Mouse (Mus musculus): ENCODE data around the gene Calhm1.
"Not testable (repeated sequence)": the region's sequence is repeated elsewhere in the genome, so short reads cannot be mapped to it uniquely, and the experiment has no call there.

Calhm1 gene

DNA sequence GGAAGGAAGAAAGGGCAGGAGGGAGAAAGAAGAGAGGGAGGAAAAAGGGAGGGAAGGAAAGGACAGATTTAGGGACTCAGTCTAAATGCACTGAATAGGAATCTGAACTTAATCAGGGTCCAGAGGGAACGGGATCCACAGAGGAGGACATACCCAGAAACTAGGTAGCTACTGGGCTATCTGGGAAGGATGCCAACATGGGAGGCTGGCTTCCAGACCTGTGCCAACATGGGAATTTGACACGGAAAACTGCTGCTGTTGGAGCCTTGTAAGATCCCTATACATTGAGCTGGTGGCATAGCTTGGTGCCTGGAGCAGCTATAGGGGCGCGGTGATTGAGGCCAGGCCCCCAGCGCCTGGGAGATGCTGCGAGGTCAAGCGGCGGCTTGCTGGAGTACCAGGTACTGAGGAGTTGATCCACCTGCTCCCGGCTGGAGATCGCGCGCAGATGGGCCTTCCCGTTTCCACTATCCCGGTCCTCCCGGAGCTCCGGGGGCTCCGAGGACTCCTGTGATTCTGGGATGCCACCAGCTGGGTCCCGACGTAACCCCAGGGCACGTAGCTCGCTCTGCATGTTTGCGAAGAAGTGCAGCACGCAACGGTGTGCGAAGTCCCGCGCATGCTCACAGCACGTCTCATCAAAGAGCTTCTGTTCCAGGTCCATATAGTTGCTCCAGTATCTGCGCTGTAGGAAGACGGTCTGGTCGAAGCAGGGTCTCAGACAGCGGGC lies 7.4 kb upstream of the Calhm1 start:
- peak; percentile 48 for DNase-seq

- DNase-seq, result no peak
Measured at GRCm38 (mm10) chr19:47149854-47150253, 5.8 kb upstream of the Calhm1 start.

DNA sequence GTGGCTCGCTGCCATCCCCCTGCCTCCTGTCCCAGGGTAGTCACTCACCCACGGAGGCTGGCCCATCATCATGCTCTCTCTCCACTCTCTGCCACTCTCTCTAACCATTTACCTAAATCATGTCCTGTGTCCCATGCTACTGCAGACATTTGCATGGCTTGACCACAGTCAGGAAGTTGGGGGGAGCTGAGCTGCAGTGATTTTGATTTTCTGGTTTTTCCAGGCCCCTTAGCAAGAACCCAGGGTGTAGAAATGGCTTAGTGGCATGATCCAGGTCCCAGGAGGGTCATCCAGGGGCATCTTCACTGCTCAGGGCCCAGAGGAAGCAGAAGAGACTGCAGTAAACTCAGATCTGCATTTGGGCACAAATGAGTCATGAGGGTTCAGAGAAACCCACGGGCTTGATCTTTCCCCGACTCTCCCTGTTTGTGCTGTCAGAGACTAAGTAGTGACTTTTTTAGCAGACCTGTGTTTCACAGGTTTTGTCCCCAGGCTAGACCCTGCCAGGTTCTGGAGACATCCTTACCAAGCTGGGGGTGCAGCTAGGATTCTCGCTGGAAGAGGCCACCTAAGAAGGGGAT lies 4.3 kb upstream of the Calhm1 start:
- no peak for DNase-seq

- DNase-seq, result no peak
Measured at GRCm38 (mm10) chr19:47142438-47142837, 1.6 kb downstream of the Calhm1 start.

- not testable (repeated sequence) for DNase-seq
Measured at GRCm38 (mm10) chr19:47139611-47140010, 4.4 kb downstream of the Calhm1 start.

GRCm38 (mm10) chr19:47137771-47138421 lies 6.2 kb downstream of the Calhm1 start, which contains the start of gene Calhm2:
Calhm2 (minus strand) TSS chr19:47138294.
- DNase-seq, result peak; percentile 73

- DNase-seq, result peak; percentile 69
Measured at GRCm38 (mm10) chr19:47137051-47137581, 6.9 kb downstream of the Calhm1 start.

GRCm38 (mm10) chr19:47136170-47136569 lies 7.9 kb downstream of the Calhm1 start:
- DNase-seq, result no peak

DNA sequence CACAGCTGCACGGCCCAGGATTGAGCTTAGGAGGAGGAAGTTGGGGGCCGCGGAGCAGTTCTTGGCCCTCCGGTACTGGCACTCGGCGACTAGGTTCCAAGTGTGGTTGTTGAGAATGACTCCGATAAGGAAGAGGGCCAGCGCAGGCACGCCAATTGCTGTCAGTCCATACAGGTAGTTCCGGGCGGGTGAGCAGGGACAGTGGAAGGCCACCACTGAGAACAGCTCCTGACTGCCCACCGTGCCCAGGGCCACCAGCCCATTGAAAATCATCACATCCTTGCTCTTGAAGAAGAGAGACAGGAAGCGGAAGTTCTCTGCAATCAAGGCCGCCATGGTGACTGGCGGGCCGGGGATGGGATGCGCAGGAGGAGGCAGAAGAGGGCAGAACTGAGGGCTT lies 8.5 kb downstream of the Calhm1 start:
- DNase-seq, result no peak

- peak; percentile 27 for DNase-seq
Measured at GRCm38 (mm10) chr19:47133161-47133560, 10.9 kb downstream of the Calhm1 start.

DNA sequence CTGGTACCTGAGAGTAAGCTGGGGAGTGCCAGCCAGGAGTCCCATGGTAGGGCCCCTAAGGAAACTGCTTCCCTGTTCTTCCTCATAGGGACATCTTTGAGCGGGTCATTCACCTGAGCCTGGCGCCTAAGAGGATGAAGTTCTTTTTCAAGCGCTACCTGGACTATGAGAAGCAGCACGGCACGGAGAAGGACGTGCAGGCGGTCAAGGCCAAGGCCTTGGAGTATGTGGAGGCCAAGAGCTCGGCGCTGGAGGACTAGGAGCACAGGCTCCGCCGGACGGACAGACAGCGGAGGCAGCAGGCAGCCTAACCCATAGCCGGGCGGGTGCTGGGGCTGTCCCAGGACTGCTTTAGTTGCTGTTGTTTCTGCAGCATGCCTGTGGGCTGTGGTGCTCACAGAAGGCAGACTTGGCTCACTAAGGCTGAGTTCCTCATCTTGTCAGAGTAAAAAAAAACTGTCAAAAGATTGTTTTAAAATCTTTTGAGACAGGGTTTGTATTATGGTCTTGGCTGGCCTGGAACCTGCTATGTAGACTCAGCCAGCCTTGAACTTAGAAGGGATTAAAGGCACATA lies 13.4 kb downstream of the Calhm1 start:
- no peak for DNase-seq

DNA sequence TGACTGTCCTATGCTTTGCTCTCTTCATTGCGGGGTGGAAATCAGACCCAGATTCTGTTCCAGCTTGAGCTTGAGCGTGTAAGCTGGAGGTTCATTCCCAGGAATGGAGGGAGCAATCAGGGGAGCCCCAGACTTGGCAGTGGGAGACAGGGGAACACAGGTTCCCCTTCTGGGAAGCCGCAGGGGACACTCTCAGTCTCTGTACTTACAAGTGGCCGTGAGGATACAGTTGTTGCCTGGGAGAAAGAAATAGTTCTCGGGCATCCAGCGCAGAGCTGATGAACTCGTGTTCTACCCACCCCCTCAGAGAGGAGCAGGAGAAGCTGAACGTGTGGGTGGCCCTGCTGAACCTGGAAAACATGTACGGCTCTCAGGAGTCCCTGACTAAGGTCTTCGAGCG lies 15.2 kb downstream of the Calhm1 start:
- no peak for DNase-seq

DNA sequence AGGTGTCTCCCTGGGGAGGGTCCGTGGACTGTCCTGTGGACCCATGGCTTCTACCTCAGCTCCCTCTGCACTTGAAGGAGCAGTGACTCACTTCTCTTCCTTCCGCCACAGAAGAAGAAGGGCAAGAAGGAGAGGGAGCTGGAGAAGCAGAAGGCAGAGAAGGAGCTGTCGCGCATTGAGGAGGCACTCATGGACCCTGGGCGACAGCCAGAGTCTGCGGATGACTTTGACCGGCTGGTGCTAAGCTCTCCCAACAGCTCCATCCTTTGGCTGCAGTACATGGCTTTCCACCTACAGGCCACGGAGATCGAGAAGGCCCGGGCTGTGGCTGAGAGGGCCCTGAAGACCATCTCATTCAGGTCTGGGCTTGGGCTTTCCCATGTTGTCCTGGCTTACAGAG lies 15.9 kb downstream of the Calhm1 start:
- no peak for DNase-seq

DNA sequence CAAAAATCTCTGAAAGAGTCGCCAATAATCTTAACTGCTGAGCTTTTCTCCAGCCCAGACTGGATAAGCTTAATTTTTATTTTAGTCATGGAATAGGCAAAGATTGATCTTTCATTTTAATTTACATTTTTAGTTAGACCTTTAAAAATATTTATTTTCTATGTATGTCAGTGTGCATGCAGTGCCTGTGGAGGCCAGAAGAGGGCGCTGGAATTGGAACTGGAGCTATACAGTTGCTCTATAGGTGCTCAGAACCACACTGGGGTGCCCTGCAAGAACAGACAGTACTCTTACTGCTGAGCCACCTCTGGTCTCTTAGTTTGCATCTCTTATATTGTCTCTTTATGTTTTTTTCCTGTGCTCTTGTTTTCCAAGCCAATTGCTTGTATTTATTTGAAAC lies 21.3 kb downstream of the Calhm1 start:
- DNase-seq, result no peak

DNA sequence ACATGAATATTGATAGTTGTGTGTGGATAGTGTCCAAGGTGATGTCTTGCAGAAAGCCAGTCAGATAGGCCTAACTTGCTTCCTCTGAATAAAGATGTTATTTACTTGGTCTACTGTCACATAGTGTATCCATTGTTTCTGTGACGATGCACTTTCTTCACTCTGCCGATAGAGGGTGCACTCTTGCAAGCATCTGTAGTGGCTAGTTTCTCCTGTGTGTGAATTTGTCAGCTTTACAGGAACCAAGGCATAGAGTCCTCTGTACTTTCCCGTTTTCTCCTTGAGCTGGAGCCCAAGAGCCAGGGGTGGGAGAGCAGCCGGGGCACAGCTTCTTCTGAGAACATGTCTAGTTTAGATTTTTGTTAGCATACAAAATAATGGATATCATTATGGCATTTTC lies 23.0 kb downstream of the Calhm1 start:
- no peak for DNase-seq

DNA sequence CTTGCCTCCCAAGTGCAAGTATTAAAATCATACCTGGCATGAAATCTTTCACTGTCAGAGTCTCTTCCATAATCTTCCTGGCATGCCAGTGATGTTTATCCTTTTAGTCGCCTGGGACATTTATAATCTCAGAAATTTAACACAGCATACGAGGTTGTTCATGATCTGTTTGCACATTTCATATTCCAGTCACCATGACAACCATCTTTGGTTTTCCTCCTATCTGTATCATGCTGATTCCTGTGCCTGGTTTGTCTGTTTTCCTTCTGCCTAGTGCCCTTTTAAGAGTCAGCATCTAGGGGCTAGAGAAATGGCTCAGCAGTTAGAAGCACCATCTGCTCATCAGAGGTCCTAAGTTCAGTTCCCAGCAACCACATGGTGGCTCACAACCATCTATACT lies 25.4 kb downstream of the Calhm1 start:
- no peak for DNase-seq

GRCm38 (mm10) chr19:47104641-47105271 lies 39.3 kb downstream of the Calhm1 start:
- DNase-seq, result no peak

DNA sequence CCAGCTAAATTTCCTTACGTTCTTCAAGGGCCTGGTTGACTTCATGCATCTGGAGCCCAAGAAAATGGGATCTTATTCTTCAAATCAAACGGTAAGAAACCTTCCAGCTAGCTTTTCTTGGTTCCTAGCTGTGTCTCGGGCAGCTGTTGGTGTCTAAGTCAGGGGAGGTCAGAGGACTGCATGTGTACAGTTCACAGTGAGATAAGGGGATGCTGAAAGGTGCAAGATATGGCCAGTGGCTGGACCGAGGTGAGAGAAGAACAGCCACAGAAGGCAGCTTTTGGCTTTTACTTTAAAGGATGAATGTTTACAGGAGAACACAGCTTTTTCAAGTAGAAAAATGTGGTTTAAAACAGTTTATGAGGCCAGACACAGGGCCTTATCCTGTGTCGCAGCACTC lies 43.0 kb downstream of the Calhm1 start:
- no peak for DNase-seq
